Mouse (Mus musculus) adrenal gland, postnatal 25 days (tissue): ENCODE measurements around the gene 6030458C11Rik. TPM values are rescaled to one million over a fixed set of nuclear protein-coding genes. Genes with fewer than 3 reads are reported as not detected.
"Not testable (repeated sequence)": the region's sequence is repeated elsewhere in the genome, so short reads cannot be mapped to it uniquely, and the experiment has no call there.

ENCODE experiments used
- DNase-seq: peaks from one replicate; pipeline ENCODE4 v3.0.0; 2021; ENCODE audit warnings: mixed read lengths
- total RNA-seq: library from RNA; stranded (reverse); gene quantifications from 2 replicates; pipeline ENCODE4 v1.2.3, GENCODE M21; 2021

6030458C11Rik gene
- total RNA-seq, 1 experiment from 2014 or later, result 18.5 TPM

- no peak for DNase-seq
Measured at GRCm38 (mm10) chr15:12822416-12823395, 1.7 kb downstream of the 6030458C11Rik start.

GRCm38 (mm10) chr15:12817592-12817991, 6.9 kb downstream of the 6030458C11Rik start:
- no peak for DNase-seq

- DNase-seq, result no peak
Measured at GRCm38 (mm10) chr15:12812646-12813045, 11.8 kb downstream of the 6030458C11Rik start.

- no peak for DNase-seq
Measured at GRCm38 (mm10) chr15:12809305-12809704, 15.1 kb downstream of the 6030458C11Rik start.

DNA sequence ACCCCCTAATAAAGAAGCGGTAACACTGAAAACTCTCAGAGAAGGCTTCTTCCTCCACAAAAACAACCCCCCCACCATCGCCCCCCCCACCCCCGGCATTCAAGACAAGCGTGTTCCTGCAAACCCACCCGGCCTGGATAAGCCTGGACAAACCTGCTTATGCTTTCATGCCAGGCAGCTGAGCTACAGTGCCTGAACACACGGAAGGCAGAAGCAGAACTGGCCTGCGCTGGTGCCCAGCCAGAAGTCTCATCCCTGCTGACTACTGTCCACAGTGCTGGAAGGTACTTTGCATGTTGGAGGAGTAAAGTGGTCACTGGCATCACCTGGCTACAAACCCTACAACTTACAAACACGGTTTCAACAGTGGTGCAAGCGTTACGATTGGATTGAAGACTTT, 17.4 kb downstream of the 6030458C11Rik start:
- DNase-seq, result no peak

DNA sequence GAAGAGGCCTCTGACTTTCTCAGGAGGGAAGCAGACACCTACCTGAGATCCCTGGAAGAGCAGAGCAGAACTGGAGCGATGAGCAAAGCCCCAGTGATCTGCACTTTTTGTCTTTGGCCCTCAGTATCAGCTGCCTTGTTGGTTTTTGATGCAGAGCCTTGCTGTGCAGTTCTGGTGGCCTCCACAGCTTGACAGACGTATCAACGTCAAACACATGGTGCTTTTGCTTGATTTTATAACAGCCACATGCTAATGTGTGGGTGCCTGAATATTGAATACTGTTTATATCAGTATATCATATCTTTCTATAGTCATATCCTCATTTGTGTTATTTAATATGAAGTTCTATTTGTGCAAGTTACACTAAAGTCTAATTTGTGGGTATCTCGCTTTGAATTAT, 19.4 kb downstream of the 6030458C11Rik start:
- no peak for DNase-seq

- not testable (repeated sequence) for DNase-seq
Measured at GRCm38 (mm10) chr15:12801142-12801506, 23.3 kb downstream of the 6030458C11Rik start.

DNA sequence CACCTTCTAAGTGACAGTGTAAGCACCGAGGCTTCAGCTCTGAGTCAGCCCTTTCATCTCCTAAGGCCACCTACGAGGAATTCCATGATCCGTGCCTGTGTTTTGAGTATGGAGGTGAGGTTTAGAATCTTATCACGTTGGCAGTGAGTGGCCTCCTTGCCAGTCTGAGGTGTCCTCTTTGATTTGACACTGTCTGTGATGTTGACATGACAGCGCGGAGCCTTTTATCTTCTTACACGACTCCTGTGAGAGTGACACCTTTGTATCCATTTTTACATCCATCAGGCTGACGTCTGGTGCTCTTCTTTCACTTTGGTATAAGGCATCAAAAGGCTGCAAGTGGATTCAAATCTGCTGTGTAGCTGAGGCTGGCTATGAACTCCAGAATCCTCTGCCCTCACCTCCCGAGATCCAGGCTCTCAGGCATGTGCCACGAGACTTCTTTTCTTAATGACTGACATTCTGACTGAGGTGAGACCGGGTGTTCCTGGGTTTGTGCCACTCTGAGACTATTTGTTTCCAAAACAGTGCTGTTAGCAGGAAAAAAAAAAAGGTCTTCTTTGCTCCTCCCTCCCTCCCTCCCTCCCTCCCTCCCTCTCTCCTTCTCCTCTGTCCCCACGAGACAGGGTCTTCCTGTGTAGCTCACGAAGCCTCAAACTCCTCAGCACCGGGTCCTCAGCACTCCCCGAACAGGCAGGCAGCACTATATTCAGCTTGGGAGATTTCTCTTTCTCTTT, 23.9 kb downstream of the 6030458C11Rik start:
- DNase-seq, result no peak

DNA sequence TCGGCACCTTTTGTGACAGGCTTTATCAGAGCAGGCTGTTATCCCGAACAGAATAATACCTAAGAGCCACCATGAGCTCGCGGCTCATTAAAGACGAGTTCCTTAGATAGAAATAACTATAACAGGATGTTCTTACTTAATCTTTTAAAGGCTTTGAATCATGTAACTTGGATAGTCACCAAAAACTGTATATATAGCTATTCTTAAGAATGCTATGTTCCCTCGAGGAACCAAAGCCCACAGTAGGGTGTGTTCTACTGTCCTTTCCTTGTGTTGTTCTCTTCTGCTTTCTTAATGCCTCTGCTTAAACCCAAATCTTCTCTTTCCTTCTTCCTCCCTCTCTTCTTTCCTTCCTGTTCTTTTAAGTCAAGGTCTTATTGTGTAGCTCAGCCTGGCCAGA, 26.4 kb downstream of the 6030458C11Rik start:
- no peak for DNase-seq

GRCm38 (mm10) chr15:12795909-12796470, 28.5 kb downstream of the 6030458C11Rik start:
- no peak for DNase-seq

DNA sequence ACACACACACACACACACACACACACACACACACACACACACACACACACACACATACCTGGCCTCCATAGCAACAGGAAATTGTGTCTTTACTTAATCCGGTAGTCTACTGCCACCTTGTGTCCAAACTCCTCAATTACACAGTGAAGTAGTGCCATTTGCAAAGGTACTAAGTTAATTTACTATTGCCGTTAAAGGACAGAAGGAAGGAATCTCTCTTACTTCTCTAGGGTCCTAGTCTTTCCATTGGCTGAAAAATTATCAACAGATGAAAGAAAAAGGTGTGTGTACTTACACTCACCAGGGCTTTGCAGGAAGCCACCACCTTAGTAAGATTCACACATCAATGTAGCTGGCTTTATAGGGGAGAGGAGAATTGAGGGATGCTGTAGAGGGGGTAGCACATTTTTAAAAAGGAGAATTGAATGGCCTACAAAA, 29.0 kb downstream of the 6030458C11Rik start:
- DNase-seq, result no peak

GRCm38 (mm10) chr15:12794311-12794710, 30.1 kb downstream of the 6030458C11Rik start:
- DNase-seq, result no peak

DNA sequence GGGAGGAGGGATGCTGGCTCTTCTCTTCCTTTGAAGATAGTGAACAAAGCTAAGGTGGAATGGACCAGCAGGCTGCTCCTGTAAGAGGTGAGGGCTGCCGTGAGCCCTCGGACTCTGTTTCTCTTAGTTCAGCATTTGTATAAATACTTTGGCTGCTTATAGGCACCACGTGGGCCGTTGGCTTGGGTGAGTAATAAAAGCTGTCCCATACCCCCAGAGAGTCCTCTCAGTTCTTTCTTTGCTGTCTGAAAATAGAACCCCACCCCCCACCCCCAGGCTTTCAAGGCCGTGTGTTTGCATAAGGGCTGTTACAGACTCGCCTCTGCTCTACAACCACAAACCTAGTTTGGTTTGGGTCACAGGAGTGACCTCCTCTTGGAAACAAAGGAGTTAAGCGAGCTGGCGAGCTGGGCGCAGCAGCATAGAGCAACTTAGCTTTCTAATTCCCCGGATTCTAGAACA, 35.0 kb downstream of the 6030458C11Rik start:
- no peak for DNase-seq

- DNase-seq, result no peak
Measured at GRCm38 (mm10) chr15:12788536-12788935, 35.9 kb downstream of the 6030458C11Rik start.

DNA sequence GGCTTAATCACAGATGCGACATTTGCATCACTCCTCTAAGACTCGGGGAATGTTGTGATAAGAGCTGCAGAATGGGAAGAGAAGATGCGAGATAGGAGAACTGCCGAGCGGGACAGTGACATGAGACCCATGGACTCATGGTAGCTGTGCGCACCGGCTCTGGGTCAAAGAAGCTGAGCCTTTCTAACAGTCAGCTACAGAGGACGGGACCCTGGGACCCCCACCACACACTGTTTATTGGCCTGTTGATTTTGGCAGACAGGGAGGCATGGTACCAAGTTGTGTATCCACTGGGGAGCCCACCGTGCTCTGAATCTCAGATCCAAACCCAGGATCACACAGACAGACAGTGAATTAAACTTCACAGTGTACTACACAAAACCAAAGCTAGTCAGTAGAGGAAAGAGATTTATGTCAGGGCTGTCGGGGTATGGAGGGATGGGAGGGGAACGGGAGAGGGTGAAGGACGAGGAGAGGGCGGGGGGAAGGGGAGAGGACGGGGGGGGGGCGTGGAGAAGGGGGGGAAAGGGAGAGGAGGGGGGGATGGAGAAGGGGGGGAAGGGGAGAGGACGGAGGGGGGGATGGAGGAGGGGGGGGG, 42.6 kb downstream of the 6030458C11Rik start:
- DNase-seq, result no peak

DNA sequence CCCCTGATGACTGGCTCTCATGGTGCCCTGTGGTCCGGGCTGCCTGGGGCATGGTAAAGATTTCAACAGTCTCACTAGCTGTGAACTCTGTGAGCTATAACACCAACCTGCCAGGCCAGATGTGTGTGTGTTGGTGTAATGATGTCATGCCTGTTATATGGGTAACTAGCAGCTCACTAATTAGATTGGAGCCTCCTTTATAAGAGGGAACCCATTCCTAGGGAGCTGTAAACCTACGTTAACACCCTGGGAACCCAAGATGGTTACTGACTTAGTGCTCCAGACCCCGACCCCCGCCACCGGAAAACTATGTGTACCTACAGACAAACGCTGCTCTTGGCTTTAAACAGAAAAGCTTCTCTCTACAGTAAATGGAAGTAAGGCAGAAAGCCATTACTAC, 43.2 kb downstream of the 6030458C11Rik start:
- DNase-seq, result no peak

DNA sequence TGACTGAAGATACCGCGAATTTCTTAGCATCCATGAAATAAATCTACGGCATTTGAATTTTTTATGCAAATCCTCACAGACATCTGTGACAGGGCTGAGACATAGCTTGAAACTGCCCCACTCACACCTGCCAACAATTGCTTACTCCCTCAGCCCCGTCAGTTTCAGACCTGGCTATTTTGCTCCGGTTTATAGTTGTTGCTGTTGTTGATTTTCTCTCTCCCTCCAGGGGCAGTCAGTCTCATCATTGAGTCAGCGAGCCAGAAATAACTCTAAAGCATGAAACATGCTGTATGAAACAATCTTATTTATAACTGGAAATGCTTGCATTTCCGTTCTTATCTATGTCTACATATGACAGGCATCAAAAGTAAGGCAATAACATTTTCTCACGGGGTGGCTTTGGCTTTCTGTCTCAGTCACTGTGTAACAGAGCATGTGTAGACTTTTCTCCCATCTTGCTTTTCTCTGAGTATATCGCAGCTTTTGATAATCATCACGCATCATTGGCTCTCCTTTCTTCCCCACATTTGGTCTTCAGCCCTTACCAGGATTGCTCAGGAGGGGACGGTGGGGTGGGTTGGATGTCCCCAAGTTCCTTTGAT, 50.2 kb downstream of the 6030458C11Rik start:
- DNase-seq, result no peak

DNA sequence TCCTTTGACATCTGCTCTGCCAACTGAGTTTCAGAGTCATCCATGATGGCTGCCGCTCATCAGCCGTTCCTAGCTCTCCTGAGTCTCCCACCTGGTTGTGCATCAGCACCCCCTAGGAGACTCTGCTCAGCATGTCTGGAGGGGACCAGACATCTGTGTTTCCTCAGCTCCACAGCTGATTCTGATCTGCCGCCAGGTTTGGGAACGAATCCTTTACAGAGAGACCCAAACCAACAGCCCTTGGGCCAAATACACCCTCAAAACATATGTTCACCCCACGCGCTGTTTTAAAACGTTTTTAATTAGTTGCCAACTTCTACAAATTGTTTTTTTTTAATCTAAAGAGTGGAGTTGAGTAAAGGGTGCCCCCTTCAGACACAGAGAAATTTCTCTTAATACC, 53.5 kb downstream of the 6030458C11Rik start:
- no peak for DNase-seq

GRCm38 (mm10) chr15:12766848-12767247, 57.6 kb downstream of the 6030458C11Rik start:
- DNase-seq, result no peak

DNA sequence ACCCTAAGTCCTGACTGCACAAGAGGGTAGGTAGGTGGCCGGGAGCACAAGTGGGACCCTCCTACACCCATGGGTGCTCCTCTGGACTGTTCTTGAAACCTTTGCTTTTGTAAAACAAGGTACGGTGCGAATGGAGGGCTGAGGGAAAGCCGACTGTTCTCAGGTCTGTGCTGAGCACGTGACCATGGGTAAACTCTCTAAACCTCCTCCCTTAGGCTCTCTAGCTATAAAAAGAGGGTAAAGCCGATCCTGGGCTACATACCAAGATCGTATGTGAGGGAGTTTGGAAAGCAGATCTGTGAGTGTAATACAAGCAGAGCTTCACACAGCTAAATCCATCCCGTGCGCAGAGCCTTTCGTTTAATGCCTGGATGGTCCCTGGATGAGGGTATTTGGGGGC, 61.3 kb downstream of the 6030458C11Rik start:
- DNase-seq, result no peak

- DNase-seq, result no peak
Measured at GRCm38 (mm10) chr15:12762258-12762913, 62.1 kb downstream of the 6030458C11Rik start.
